Mouse (Mus musculus): Measurements from ENCODE around the gene Lmx1b.
A peak's percentile ranks its signal among the peaks of the same experiment; 100 is the strongest.

The Lmx1b gene

DNA sequence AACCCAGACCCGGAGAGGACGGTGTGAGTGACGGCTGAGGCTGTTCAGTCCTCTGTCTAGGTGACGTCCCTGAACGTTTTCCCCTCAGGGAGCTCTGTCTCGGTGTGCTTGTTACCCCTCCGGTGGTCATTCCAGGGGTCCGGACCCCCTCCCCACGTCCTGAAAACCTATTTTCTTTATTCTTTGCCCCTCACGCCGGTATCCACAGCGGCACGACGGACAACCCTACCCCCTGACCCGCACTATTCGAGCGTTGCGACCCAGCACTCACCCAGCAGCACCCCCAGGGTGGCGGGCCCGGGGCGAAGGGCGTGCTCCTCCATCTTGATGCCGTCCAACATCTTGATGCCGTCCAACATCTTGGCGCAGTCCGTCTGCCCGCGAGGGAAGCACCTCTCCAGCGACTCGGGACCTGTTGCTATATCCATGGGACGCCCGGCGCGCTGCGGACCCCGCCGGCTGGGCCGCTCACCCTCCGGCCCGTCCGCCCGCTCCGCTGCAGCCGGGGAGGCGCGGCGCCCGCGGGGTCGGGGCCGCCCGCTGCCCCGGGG, at the start of gene Lmx1b:
Lmx1b (minus strand) TSS at position 341 of the 551 bp plus-strand sequence.
- DNase-seq (ENCODE audit: low spot score), result no peak

DNA sequence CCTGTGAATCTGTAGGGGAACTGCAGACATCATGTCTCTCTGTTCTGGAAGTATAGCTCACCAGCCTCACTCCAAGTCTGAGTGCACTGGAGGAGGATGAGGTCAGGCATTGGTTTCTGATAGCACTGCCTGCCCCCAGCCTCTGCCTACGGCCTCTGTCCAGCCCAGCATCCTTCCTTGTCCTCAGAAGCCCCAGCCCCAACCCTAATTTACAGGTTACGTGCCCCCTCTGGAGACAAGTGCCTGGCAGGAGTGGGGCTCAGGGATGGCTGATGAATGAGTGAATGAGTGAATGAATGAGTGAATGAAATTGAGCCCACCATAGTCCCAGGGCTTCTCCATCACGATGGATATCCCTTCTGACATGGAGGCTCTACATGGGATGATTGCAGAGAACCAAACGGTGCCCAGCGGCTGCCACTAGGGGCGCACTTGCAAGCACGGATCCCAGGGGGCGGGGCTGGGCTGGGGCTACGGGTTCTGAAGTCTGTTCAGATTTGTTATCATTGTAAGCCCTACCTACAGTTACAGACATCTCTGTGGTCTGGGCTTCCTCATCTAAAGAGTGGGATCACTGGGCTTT, 49.7 kb upstream of the Lmx1b start:
- DNase-seq (ENCODE audit: low spot score), result peak; percentile 80

DNA sequence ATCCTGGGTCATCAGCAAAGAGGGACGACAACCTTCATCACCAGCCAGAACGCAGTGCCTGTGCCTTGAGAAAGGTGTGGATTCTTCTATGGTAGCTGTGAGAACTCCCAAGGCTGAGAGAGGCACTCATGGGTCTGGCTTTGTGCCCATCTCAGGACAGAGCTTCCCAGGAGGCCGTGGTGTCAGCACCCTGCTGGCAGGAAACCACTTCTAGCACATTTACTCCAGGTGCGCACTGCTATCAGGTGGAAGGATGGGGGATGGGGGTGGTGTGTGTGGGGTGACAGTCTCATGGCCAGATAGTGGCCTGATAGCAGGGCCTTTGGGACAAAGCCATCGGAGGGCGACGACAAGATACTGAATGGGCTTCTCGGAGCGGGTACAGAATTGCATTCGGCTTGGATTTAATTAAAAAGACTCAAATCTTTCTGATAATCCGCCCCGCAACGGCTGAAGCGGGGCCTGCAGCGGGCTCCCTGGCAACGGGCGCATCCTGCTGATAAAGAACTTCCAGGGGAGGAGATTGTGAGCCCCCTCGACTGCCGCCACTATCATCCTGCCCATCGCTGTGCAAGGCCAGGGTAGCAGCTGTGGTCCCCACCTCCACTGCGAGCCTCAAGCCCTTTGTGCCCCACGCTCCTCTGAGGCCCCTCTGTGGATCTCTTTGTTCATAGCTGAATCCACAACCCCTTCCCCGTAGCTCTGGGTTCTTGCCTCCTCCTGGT, 49.0 kb upstream of the Lmx1b start:
- DNase-seq (ENCODE audit: low spot score), result no peak

DNA sequence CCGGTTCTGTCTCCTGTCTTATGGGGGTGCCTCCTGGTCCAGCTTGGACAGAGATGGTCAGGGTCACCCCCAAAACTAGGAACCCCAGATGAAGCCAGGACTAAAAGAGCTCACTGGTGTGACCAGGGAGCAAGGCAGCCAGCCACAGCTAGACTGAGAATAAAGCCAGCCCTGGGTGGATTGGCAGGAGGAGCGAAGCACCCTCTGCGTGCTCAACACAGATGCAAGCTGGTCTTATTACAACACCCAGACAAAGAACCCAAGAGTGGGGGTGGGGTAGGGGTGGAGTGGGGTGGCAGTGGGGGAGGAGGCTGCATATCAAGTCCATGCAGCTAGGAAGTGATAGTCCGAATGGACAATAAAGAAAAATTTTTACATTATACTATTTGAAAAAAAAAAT, 43.3 kb upstream of the Lmx1b start:
- DNase-seq (ENCODE audit: low spot score), result no peak

DNA sequence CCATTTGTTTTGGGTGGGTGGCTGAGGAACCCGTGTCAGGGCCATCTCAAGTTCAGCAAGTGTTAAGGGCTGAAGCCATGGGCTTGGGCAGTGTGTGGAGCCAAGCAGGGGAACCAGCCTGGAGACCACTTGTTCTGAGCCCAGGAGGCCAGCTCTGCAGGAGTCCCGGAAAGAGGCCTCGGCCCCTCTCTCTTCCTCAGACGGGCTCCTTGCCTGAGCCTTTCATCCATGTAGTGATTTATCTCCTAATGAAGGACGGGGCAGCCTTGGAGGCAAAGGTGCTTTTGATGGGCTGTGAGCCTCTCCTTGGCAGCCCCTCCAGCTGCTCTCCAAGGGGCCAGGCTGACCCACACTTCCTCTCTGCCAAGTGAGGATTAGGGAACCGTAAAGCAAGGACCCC, 42.8 kb upstream of the Lmx1b start:
- DNase-seq (ENCODE audit: low spot score), result no peak

DNA sequence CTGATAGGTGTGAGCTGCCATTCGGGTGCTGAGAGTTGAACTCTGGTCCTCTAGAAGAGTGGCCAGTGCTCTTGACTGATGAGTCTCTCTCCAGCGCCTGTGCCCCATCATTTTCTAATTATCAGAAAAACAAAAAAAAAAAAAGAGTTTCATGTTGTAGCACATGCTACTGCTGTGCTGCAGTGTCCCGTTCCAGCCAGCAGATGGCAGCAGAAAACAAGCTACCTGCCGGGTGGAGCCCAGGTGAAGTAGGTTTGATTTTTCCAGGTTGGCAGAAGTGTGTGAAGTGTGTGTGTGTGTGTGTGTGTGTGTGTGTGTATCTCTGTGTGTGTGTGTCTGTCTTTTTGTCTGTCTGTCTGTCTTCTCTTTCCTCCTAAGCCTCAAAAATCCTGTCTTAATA, 41.9 kb upstream of the Lmx1b start:
- DNase-seq (ENCODE audit: low spot score), result peak; percentile 81

DNA sequence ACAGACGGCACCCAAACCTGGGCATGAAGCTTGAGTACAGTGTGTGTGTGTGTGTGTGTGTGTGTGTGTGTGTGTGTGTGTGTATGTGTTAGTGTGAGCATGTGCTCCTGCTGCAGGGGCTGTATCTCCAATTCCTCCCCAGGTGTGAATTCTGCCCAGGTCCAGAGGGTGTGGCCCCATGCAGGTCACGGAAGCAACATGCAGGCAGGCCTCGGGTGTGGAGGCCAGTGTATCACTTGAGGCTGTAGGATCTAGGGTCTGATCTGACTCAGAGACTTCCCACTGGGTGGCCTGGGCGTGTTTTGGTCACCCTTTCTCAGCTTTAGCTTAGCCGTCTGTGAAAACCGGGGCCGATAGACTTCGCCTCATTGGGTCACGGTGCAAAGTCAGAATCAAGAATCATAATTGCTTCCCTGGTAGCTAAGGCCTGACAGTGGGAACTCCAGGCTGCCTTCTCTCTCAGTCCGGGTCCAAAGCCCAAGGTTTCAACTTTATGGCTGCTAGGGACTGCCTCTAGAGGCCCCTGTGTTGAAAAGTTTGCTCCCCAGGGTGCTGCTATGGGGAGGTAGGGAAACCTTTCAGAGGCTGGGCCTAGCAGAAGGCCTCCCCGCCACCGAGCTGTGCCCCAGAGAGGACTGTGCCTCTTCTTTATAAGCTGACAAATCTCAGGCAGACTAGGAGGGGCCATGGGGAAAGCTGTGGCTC, 38.8 kb upstream of the Lmx1b start:
- DNase-seq (ENCODE audit: low spot score), result no peak

DNA sequence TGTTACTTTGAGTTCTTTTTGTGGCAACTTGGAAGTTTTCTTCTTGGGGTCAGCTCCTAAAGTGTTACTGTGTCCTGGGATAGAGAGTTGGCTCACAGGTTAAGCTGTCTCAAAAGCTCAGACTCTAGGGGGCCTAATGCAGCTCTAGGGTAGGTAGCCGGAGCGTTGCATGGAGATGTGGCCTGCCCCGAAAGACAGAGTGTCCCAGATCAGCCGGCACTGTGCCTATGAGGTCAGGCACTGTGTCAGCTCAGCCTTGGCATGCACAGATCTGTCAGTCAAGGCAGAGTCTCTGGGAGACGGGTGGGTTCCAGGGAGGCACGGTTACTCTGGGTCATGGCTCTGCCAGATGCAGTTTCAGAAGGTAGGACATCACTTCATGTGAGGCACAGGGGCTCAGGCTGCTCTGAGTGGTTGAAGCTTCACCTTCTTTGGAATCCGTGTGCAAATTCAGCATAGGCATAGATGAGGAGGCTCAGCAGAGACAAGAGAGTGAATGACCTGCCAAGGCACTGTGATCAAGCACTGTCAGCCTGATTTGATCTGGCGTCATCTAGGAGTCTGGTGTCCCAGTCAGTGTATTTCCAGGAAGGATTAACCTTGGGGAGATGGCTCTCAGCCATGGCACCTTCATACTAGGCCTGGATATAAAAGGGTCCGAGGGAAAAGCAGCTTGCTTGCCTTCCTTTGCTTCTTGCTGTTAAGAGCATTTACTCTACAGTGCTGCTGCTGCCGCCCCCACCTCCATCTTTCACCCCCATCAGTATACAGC, 32.6 kb upstream of the Lmx1b start:
- no peak for DNase-seq (ENCODE audit: low spot score)

DNA sequence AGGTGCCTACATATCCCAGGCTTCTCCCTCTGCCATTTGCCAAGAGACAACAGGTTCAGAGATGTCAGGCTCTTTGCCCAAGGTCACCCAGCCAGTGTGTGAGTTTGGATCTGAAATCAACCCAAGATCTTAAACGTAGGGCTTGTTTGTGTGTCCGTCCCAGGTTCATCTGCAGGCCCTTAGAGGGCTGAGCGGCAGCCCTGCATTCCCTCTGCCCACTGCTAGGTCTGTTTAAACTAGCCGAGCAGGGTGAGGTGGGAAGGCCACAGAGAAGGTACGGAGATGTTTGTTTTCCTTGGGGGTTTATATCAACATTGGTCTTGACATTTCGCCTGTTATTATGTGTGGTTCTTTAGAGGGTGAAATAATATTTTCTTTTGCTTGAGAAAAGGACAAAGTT, 28.4 kb upstream of the Lmx1b start:
- DNase-seq (ENCODE audit: low spot score), result no peak

DNA sequence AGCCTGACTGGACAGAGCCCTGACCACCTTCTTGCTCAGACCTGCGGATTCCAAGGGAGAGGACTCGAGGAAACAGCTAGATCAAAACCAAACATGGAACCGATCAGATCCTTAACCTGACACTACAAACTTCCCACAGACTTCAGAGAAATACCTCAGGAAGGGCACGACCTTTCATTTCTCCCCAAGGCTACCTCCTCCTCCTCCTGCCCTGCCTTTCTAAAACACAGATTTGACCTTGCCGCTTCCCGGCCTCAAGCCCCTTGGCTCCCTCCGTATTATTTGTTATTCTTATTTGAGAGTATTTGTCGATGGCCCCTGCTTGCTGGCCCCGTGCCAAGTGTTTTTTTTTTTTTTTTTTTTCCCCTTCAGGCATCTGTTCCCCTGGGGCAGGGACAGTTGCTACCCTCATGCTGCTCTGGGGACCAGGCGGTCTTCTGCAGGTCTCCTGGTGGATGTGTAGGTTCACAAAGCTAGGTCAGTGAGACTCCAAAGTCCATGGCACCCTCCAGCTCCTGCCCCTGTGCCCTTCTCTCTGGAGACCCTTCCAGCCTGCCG, 26.2 kb upstream of the Lmx1b start:
- no peak for DNase-seq (ENCODE audit: low spot score)

DNA sequence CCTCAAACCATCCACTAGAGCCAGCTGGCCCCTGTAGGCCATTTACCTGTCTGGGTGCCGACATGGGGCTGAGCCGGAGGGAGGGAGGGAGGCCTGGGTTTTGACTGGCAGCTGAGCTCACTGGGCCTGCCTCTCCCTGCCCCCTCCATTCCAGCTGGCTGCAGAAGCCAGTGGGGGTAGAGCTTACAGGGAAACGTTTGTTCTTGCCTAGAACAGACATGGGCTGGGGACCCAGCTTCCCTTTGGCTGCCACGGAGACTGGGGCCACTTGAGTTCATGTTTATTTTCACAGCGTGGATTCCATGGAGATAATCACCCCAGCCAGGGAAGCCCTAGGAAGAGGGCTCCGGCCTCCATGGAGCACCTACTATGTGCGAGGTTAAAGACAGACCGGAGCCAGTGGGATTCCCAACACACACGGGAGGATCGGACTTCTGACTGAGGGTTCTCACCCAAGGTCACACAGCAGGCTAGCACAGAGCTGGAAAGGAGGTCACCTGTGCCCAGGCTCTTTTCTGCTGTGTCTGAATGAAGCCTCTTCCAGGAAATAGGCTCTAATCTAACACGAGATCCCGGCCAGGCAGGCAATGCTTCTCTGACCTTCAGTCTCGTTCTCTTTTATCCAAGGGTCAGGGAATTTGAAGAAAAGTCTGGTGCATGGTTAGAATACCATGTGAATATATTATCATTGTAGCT, 25.2 kb upstream of the Lmx1b start:
- no peak for DNase-seq (ENCODE audit: low spot score)

DNA sequence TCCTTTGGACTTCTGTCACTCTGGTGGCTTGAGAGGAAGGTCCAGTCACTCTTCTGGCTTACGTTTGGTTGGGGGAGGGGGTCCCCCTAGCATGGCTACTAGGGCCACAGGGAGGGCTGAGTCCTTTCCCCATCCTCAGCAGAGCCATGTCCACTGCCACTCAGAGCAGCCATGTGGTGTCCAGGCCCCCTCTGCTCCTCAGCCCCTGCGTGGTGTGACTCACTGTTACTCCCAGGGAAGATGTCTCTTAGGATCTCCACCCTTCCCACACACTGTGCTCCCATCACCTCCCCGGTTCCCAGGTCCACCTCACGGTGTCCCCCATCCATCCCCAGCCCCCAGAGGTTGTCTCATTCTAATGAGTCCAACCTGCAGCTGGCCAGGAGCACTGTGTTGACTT, 24.4 kb upstream of the Lmx1b start:
- no peak for DNase-seq (ENCODE audit: low spot score)

DNA sequence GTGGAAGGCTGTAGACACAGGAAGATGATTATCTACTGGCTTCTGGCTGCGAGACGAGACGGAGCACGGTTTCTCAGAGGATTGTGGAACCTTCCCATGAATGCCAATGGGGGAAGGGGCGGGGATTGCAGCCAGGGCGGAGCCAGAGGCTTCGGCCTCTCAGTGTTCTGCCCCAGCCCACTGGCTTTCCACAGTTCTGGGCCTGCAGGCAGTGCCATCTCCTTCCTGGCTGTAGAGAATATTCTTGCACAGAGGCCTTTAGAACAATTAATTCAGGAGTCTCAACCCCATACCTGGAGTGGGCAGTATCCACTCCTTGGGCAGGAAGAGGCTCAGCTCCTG, 18.9 kb upstream of the Lmx1b start:
- DNase-seq (ENCODE audit: low spot score), result no peak

DNA sequence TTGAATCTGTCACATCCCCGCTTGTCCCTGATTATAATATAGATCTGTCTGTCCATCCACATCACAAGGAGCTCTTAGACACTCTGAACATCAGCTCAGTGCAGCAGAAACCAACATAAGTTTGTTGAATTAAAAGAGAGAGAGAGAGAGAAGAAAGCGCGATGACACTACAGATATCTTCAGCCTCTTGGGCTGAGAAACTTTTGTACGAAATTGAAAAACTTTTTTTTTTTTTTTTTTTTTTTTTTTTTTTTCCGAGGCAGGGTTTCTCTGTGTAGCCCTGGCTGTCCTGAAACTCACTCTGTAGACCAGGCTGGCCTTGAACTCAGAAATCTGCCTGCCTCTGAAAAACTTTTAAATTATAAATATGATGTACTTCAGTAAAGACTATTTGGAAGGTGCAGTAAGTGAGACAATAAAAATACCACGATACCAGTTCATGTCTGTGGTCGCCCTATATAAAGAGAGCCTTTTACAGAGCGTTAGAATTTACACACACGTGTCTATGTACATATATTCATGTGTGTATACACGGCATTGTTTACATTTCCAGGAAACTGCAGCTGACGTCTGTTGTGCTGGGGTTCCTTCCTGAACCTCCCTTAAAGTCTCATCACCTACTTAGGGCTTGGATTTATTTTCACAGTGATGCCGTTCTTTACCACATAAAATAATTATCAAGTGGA, 18.4 kb upstream of the Lmx1b start:
- no peak for DNase-seq (ENCODE audit: low spot score)

DNA sequence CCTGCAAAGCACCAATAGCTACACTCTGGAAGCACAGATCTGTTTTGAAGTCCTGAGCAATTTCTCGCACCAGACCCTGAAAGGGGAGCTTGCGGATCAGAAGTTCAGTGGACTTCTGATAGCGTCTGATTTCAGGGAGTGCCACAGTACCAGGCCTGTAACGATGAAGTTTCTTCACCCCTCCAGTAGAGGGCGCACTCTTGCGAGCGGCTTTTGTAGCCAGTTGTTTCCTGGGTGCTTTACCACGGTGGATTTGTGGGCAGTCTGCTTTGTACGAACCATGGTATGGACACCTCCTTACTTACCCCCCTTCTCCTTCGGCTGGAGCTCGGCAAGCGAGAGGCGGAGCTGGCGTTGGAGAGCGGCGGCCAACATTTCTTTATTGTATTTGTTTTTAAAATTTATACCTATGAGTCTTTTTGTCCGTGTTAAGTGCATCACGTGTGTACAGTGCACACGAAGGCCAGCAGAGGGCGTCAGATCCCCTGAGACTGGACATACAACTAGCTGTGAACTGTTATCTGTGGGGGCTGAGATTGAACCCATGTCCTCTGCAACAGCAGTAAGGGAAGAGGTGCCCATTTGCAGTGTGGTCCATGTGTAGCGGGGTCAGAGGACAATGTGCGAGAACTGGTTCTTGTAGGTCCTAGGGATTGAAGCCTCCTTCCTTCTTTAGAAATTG, 12.3 kb upstream of the Lmx1b start:
- no peak for DNase-seq (ENCODE audit: low spot score)

DNA sequence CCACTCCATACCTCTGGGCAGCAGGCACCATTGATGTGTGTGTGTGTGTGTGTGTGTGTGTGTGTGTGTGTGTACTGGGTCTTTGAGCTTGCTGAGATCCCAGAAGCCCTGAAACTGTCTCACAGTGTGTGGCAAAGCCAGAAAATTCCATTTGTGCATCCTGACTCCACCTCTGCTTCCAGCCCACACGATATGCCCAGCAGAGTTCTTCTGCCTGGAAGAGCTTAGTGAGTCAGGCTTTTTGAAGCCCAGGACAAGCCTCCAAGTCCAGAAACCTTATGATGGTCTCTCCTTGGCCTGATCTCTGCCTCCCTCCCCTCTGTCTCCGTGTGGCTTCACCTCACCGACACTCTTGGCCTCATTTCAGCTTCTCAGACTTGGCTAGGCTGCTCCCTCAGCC, 9.1 kb upstream of the Lmx1b start:
- DNase-seq (ENCODE audit: low spot score), result no peak

DNA sequence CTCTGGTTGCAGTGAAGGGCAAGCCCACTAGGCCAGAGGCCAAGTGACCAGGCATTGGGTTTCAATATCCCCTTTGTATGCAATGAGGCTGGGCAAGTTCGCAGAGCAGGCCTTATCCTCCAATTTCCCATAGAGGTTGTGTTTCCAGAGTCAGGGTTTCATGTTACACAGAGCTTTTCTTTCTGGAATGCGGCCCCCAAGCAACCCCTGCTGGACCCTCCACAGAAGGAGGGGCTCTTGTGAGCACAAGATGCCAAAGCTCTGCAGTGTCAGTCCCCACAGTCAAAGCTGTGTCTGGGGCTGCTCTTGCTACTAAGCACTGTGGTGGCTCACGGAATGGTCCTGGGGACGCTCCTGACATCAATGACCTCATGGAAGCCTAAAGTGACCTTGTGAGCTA, 8.6 kb upstream of the Lmx1b start:
- DNase-seq (ENCODE audit: low spot score), result no peak

DNA sequence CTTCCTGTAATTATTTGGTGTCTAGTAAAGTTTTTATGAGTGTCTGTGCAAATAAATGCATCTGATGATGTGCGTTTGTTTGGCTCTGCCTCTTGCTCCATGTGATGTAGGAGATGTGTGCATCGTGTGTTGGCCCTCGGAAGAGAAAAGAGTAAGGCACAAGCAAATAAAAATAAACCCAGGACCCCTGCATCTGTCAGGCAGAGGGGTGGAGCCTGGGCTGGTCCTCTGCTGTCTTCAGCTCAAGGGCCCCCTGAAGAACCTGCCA, 5.9 kb upstream of the Lmx1b start:
- no peak for DNase-seq (ENCODE audit: low spot score)

DNA sequence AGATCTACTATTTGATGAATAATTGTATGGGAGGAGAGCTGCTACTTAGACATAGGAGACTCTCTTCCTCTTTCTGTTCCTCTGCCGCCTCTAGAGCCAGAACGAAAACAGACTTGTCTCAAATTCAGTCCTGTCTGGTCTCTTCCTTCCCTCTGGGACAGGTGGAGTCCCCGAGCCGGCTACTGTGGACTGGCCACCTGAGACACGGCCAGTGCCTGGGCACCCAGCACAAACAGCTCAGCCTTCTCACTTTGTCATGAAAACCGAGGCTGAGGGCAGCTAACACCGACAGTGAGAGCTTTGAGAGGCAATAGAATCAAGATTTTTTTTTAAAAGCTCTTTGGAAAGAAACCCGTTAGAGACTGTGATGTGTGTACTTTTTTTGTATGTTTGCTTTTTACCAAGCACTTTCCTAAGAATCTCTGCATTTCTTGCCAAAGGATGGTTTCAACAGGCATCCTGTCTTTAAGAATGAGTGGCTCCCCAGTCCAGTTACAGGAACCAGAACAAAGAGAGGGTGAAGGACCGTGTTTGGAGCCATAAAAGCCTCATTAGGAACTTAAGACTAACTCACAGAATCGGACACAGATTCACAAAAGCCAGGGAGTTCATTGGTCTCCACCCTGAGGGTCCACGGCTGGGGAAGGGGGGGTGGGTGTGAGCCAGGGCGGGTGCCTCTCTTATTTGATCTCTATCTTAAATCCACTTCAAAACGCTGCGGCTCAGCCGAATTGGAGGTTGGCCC, 5.4 kb upstream of the Lmx1b start:
- DNase-seq (ENCODE audit: low spot score), result no peak

Data from testis, postnatal 10 days (tissue).